Comparison of ENCODE assay signal across 15 mouse cellular contexts in the genomic region with DNA sequence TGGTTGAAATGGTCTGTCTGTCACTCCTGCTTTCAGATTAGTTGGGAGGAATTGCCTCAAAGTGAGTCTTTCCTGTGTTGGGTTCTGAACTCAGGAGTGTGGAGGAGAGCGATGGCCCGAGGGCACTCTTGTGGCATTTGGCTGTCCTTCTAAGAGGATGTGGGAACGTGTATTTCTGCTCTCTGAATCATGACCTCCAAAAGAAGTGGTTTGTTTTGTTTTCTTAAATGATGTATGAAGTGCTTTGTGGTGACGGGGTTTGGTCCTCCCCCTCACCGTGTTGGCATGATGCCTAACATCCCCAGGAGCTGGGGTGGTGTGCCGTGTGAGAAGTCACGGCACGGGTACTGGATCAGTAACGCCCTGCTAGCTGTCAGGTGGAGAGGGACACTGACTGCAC.
"Had no signal": no experiment of that assay in that cellular context is flagged by ENCODE, and none has a peak within 500 bp of the region (broad histone marks: within the 10 kb centered on the region; RNA-seq: fewer than 3 reads in every experiment).

No protein-coding gene starts in this region.

- H3K27me3 ChIP-seq: liver, embryonic 15.5 days; neural tube, embryonic 15.5 days; stomach, embryonic 15.5 days had no signal

- H3K9me3 ChIP-seq: limb, embryonic 10.5 days; liver, embryonic 15.5 days; neural tube, embryonic 15.5 days; stomach, embryonic 15.5 days had no signal

- H3K4me3 ChIP-seq: limb, embryonic 10.5 days; liver, embryonic 15.5 days; myocyte; neural tube, embryonic 15.5 days; stomach, embryonic 15.5 days had no signal

- H3K4me1 ChIP-seq: limb, embryonic 10.5 days; stomach, embryonic 15.5 days had no signal

- H3K9ac ChIP-seq: liver, embryonic 15.5 days; neural tube, embryonic 15.5 days; stomach, embryonic 15.5 days had no signal

- H3K4me2 ChIP-seq: liver, embryonic 11.5 days; liver, embryonic 15.5 days; neural tube, embryonic 15.5 days; stomach, embryonic 15.5 days had no signal

- H3K27ac ChIP-seq: limb, embryonic 10.5 days; liver, embryonic 15.5 days; neural tube, embryonic 15.5 days; stomach, embryonic 15.5 days had no signal

- DNase-seq: kidney, adult 18-20 months; kidney, postnatal 10 days; lung, adult 2 months; lung, postnatal 36 days; midbrain, embryonic 14.5 days; right cerebral cortex, postnatal 14 days; thymus, adult 2 months; thymus, postnatal 25 days had no signal

- ATAC-seq: lung, postnatal 0 days had no signal
